Mouse (Mus musculus): ENCODE results near the gene Ifngr2.

Ifngr2 gene

GRCm38 (mm10) chr16:91609501-91610245, 62.8 kb downstream of the Ifngr2 start:
- DNase-seq (ENCODE audit: low spot score), result no peak

GRCm38 (mm10) chr16:91611248-91611647, 64.4 kb downstream of the Ifngr2 start:
- no peak for DNase-seq (ENCODE audit: low spot score)

- DNase-seq (ENCODE audit: low spot score), result no peak
These were observed 65.7 kb downstream of the Ifngr2 start for GRCm38 (mm10) chr16:91612525-91612924.

GRCm38 (mm10) chr16:91614552-91614951, 67.7 kb downstream of the Ifngr2 start:
- no peak for DNase-seq (ENCODE audit: low spot score)
